Mouse (Mus musculus): ENCODE measurements around the gene Nkx2-5. TPM values are rescaled to one million over a fixed set of nuclear protein-coding genes. Genes with fewer than 3 reads are reported as not detected.

Nkx2-5 gene
- polyA plus RNA-seq, 1 experiment from 2014 or later: 0.91 TPM

- TF ChIP-seq CTCF (IDR thresholded peaks at IDR 0.05; ENCODE audit: low read depth) (peak; percentile 69), EP300 (optimal IDR thresholded peaks at IDR 0.05) (no peak)
- ATAC-seq (ENCODE audit: low FRiP score, low TSS enrichment) (peak; percentile 52; the same call in 1 of the 2 replicates), DNase-seq (ENCODE audit: low spot score) (peak; percentile 79)
- peak overlapping the region; percentile 39 for H3K4me3 ChIP-seq (ENCODE audit: low read depth, low read length)
- WGBS: 16% methylated on average over 25 of the region's 25 CpGs
- peak overlapping the region; percentile 59 for H3K27ac ChIP-seq (replicated peaks)
- H3K36me3 ChIP-seq (ENCODE audit: control insufficient read depth, insufficient read depth, low read length): no peaks in the 10 kb centered on the region
- no peaks in the 10 kb centered on the region for H3K27me3 ChIP-seq (ENCODE audit: control insufficient read depth, insufficient read depth, low read length)
- peak overlapping the region; percentile 45 for H3K9ac ChIP-seq (ENCODE audit: low read length)
- H3K9me3 ChIP-seq (ENCODE audit: control insufficient read depth, low read length): no peaks in the 10 kb centered on the region
- H3K4me1 ChIP-seq (replicated peaks; ENCODE audit: control insufficient read depth, insufficient read depth): peaks cover 6% of the 10 kb centered on the region; the same call in 1 of the 2 replicates
- peak overlapping the region; percentile 66 for H3K4me2 ChIP-seq (replicated peaks; ENCODE audit: low read depth)
Observed at GRCm38 (mm10) chr17:26884995-26885926, 40.5 kb upstream of the Nkx2-5 start.

GRCm38 (mm10) chr17:26883585-26883984 is 38.8 kb upstream of the Nkx2-5 start:
- peaks cover 6% of the 10 kb centered on the region; the same call in 1 of the 2 replicates for H3K4me1 ChIP-seq (replicated peaks; ENCODE audit: control insufficient read depth, insufficient read depth)
- TF ChIP-seq EP300 (optimal IDR thresholded peaks at IDR 0.05) (no peak), CTCF (IDR thresholded peaks at IDR 0.05; ENCODE audit: low read depth) (no peak)
- H3K9me3 ChIP-seq (ENCODE audit: control insufficient read depth, low read length): no peaks in the 10 kb centered on the region
- DNase-seq (ENCODE audit: low spot score): no peak
- H3K9ac ChIP-seq (ENCODE audit: low read length): no peak overlapping the region
- no peaks in the 10 kb centered on the region for H3K27me3 ChIP-seq (ENCODE audit: control insufficient read depth, insufficient read depth, low read length)
- ATAC-seq (ENCODE audit: low FRiP score, low TSS enrichment): no peak
- H3K4me2 ChIP-seq (replicated peaks; ENCODE audit: low read depth): no peak overlapping the region
- 69% methylated on average over 6 of the region's 6 CpGs for WGBS
- H3K36me3 ChIP-seq (ENCODE audit: control insufficient read depth, insufficient read depth, low read length): no peaks in the 10 kb centered on the region
- H3K27ac ChIP-seq (replicated peaks): no peak overlapping the region
- no peak overlapping the region for H3K4me3 ChIP-seq (ENCODE audit: low read depth, low read length)

- ATAC-seq (ENCODE audit: low FRiP score, low TSS enrichment) (no peak), DNase-seq (ENCODE audit: low spot score) (no peak)
- Histone ChIP-seq H3K4me3 (ENCODE audit: low read depth, low read length) (no peak overlapping the region), H3K27me3 (ENCODE audit: control insufficient read depth, insufficient read depth, low read length) (no peaks in the 10 kb centered on the region), H3K4me2 (replicated peaks; ENCODE audit: low read depth) (no peak overlapping the region), H3K9ac (ENCODE audit: low read length) (no peak overlapping the region), H3K36me3 (ENCODE audit: control insufficient read depth, insufficient read depth, low read length) (no peaks in the 10 kb centered on the region), H3K27ac (replicated peaks) (no peak overlapping the region), H3K9me3 (ENCODE audit: control insufficient read depth, low read length) (no peaks in the 10 kb centered on the region), H3K4me1 (replicated peaks; ENCODE audit: control insufficient read depth, insufficient read depth) (peaks cover 6% of the 10 kb centered on the region; the same call in 1 of the 2 replicates)
- TF ChIP-seq EP300 (optimal IDR thresholded peaks at IDR 0.05) (no peak), CTCF (IDR thresholded peaks at IDR 0.05; ENCODE audit: low read depth) (no peak)
- 53% methylated on average over 1 of the region's 1 CpGs for WGBS
Observed at GRCm38 (mm10) chr17:26882706-26883105, 37.9 kb upstream of the Nkx2-5 start.

GRCm38 (mm10) chr17:26879235-26879634 is 34.4 kb upstream of the Nkx2-5 start:
- DNase-seq (ENCODE audit: low spot score) (no peak), ATAC-seq (ENCODE audit: low FRiP score, low TSS enrichment) (no peak)
- no peak overlapping the region for H3K4me2 ChIP-seq (replicated peaks; ENCODE audit: low read depth)
- no peak overlapping the region for H3K4me3 ChIP-seq (ENCODE audit: low read depth, low read length)
- no peak overlapping the region for H3K9ac ChIP-seq (ENCODE audit: low read length)
- H3K27ac ChIP-seq (replicated peaks): no peak overlapping the region
- 76% methylated on average over 6 of the region's 6 CpGs for WGBS
- TF ChIP-seq EP300 (optimal IDR thresholded peaks at IDR 0.05) (no peak), CTCF (IDR thresholded peaks at IDR 0.05; ENCODE audit: low read depth) (peak; percentile 36)
- H3K36me3 ChIP-seq (ENCODE audit: control insufficient read depth, insufficient read depth, low read length): no peaks in the 10 kb centered on the region
- no peaks in the 10 kb centered on the region for H3K27me3 ChIP-seq (ENCODE audit: control insufficient read depth, insufficient read depth, low read length)
- no peaks in the 10 kb centered on the region for H3K9me3 ChIP-seq (ENCODE audit: control insufficient read depth, low read length)
- H3K4me1 ChIP-seq (replicated peaks; ENCODE audit: control insufficient read depth, insufficient read depth): no peaks in the 10 kb centered on the region

GRCm38 (mm10) chr17:26877927-26878326 is 33.1 kb upstream of the Nkx2-5 start:
- no peak overlapping the region for H3K4me2 ChIP-seq (replicated peaks; ENCODE audit: low read depth)
- H3K36me3 ChIP-seq (ENCODE audit: control insufficient read depth, insufficient read depth, low read length): no peaks in the 10 kb centered on the region
- H3K9me3 ChIP-seq (ENCODE audit: control insufficient read depth, low read length): no peaks in the 10 kb centered on the region
- 71% methylated on average over 7 of the region's 7 CpGs for WGBS
- no peak overlapping the region for H3K4me3 ChIP-seq (ENCODE audit: low read depth, low read length)
- TF ChIP-seq EP300 (optimal IDR thresholded peaks at IDR 0.05): no peak
- no peak for TF ChIP-seq CTCF (IDR thresholded peaks at IDR 0.05; ENCODE audit: low read depth)
- no peak overlapping the region for H3K9ac ChIP-seq (ENCODE audit: low read length)
- H3K27ac ChIP-seq (replicated peaks): no peak overlapping the region
- peak; percentile 21; the same call in 1 of the 2 replicates for ATAC-seq (ENCODE audit: low FRiP score, low TSS enrichment)
- H3K27me3 ChIP-seq (ENCODE audit: control insufficient read depth, insufficient read depth, low read length): no peaks in the 10 kb centered on the region
- no peaks in the 10 kb centered on the region for H3K4me1 ChIP-seq (replicated peaks; ENCODE audit: control insufficient read depth, insufficient read depth)
- no peak for DNase-seq (ENCODE audit: low spot score)

- WGBS: 71% methylated on average over 11 of the region's 11 CpGs
- no peaks in the 10 kb centered on the region for H3K36me3 ChIP-seq (ENCODE audit: control insufficient read depth, insufficient read depth, low read length)
- no peaks in the 10 kb centered on the region for H3K4me1 ChIP-seq (replicated peaks; ENCODE audit: control insufficient read depth, insufficient read depth)
- no peak for ATAC-seq (ENCODE audit: low FRiP score, low TSS enrichment)
- H3K4me2 ChIP-seq (replicated peaks; ENCODE audit: low read depth): no peak overlapping the region
- H3K27ac ChIP-seq (replicated peaks): no peak overlapping the region
- no peak for DNase-seq (ENCODE audit: low spot score)
- H3K9ac ChIP-seq (ENCODE audit: low read length): no peak overlapping the region
- no peaks in the 10 kb centered on the region for H3K27me3 ChIP-seq (ENCODE audit: control insufficient read depth, insufficient read depth, low read length)
- no peaks in the 10 kb centered on the region for H3K9me3 ChIP-seq (ENCODE audit: control insufficient read depth, low read length)
- H3K4me3 ChIP-seq (ENCODE audit: low read depth, low read length): no peak overlapping the region
- TF ChIP-seq CTCF (IDR thresholded peaks at IDR 0.05; ENCODE audit: low read depth): no peak
- no peak for TF ChIP-seq EP300 (optimal IDR thresholded peaks at IDR 0.05)
Observed at GRCm38 (mm10) chr17:26874542-26874941, 29.7 kb upstream of the Nkx2-5 start.
